Mouse (Mus musculus): ENCODE measurements around the gene Ndufs2. TPM values are rescaled to one million over a fixed set of nuclear protein-coding genes. Genes with fewer than 3 reads are reported as not detected.
A peak's percentile ranks its signal among the peaks of the same experiment; 100 is the strongest.

Ndufs2 gene
- polyA plus RNA-seq, 1 experiment from 2014 or later = 390 TPM

GRCm38 (mm10) chr1:171274171-171274570 lies 23.0 kb upstream of the Ndufs2 start:
- H3K27me3 ChIP-seq (ENCODE audit: insufficient read depth, poor library complexity, severe bottlenecking) = no peaks in the 10 kb centered on the region
- 91% methylated on average over 12 of the region's 12 CpGs for WGBS
- H3K9me3 ChIP-seq = no peaks in the 10 kb centered on the region
- peaks cover 25% of the 10 kb centered on the region for H3K4me1 ChIP-seq
- DNase-seq (ENCODE audit: low spot score) = no peak
- H3K36me3 ChIP-seq = peaks cover 74% of the 10 kb centered on the region
- no peak overlapping the region for H3K27ac ChIP-seq
- no peak overlapping the region for H3K4me3 ChIP-seq

GRCm38 (mm10) chr1:171272086-171272485 lies 20.9 kb upstream of the Ndufs2 start:
- H3K4me3 ChIP-seq = 0 out of 2 replicates have a peak overlapping the region, but pooled peaks have one; percentile 0
- H3K27ac ChIP-seq = peak overlapping the region; percentile 19; the same call in 1 of the 2 replicates
- peaks cover 54% of the 10 kb centered on the region for H3K36me3 ChIP-seq

DNA sequence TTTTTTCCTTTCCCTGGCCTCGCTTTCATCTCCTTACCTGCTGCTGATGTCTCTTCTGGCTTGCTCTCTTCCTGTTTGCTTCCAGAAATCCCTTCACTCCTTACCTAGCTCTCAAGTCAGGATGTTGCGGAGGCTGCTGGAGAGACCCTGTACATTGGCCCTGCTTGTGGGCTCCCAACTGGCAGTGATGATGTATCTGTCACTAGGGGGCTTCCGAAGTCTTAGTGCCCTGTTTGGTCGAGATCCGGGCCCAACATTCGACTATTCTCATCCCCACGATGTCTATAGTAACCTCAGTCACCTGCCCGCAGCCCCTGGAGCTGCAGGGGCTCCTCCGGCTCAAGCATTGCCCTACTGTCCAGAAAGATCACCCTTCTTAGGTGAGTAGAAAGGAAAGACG lies 20.4 kb upstream of the Ndufs2 start:
- H3K27me3 ChIP-seq (ENCODE audit: insufficient read depth, poor library complexity, severe bottlenecking) = no peaks in the 10 kb centered on the region
- H3K4me1 ChIP-seq = peaks cover 25% of the 10 kb centered on the region
- 64% methylated on average over 10 of the region's 10 CpGs for WGBS
- 0 out of 2 replicates have a peak overlapping the region, but pooled peaks have one; percentile 0 for H3K4me3 ChIP-seq
- no peak for DNase-seq (ENCODE audit: low spot score)
- H3K36me3 ChIP-seq = peaks cover 49% of the 10 kb centered on the region
- peak overlapping the region; percentile 19; the same call in 1 of the 2 replicates for H3K27ac ChIP-seq
- no peaks in the 10 kb centered on the region for H3K9me3 ChIP-seq

More at GRCm38 (mm10) chr1:171272086-171272485, 20.9 kb upstream of the Ndufs2 start:
- Histone ChIP-seq H3K9me3 (no peaks in the 10 kb centered on the region), H3K27me3 (ENCODE audit: insufficient read depth, poor library complexity, severe bottlenecking) (no peaks in the 10 kb centered on the region), H3K4me1 (peaks cover 25% of the 10 kb centered on the region)
- no peak for DNase-seq (ENCODE audit: low spot score)
- 86% methylated on average over 3 of the region's 3 CpGs for WGBS

DNA sequence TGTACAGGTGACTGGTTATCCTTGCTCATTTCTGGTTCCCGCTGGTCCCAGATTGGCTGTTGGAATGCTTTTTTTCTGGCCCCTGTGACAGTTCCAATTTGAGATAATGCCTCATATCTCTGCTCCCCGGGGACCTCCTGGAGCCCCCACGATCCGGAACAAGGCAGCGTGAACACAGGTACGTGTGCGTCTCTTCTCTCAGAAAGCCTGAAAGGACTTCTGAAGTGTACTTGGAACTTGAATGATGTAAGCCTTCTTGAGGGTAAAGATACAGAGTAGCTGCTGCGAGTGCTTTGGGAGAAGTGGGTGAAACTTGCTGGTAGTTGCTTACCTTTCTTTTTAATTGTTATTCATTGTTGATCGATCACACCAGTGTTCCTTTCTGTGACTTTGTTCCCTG lies 20.0 kb upstream of the Ndufs2 start:
- H3K4me1 ChIP-seq = peaks cover 22% of the 10 kb centered on the region
- peak overlapping the region; percentile 86 for H3K4me3 ChIP-seq
- H3K27me3 ChIP-seq (ENCODE audit: insufficient read depth, poor library complexity, severe bottlenecking) = no peaks in the 10 kb centered on the region
- H3K36me3 ChIP-seq = peaks cover 45% of the 10 kb centered on the region
- no peaks in the 10 kb centered on the region for H3K9me3 ChIP-seq
- WGBS = 37% methylated on average over 9 of the region's 9 CpGs
- DNase-seq (ENCODE audit: low spot score) = no peak
- H3K27ac ChIP-seq = peak overlapping the region; percentile 92

DNA sequence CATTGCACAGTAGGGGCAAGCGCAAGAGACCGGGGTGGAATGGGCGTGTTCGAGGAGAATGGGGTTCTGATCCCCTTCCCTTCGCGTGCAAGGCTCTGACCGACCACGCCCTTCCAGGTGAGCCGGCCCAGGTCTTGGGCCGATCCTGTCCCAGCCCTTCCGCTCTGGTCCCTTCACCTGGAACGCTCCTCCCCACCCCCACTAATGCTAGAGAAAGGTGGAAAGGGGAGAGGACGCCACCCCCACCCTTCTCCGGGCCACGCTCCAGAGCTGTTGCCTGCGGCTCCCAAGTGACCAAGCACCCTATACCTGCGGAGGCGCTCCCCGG lies 19.3 kb upstream of the Ndufs2 start:
- peaks cover 21% of the 10 kb centered on the region for H3K4me1 ChIP-seq
- DNase-seq (ENCODE audit: low spot score) = no peak
- H3K27me3 ChIP-seq (ENCODE audit: insufficient read depth, poor library complexity, severe bottlenecking) = no peaks in the 10 kb centered on the region
- no peaks in the 10 kb centered on the region for H3K9me3 ChIP-seq
- H3K4me3 ChIP-seq = peak overlapping the region; percentile 86
- WGBS = 0% methylated on average over 19 of the region's 19 CpGs
- H3K27ac ChIP-seq = peak overlapping the region; percentile 92
- peaks cover 38% of the 10 kb centered on the region for H3K36me3 ChIP-seq

DNA sequence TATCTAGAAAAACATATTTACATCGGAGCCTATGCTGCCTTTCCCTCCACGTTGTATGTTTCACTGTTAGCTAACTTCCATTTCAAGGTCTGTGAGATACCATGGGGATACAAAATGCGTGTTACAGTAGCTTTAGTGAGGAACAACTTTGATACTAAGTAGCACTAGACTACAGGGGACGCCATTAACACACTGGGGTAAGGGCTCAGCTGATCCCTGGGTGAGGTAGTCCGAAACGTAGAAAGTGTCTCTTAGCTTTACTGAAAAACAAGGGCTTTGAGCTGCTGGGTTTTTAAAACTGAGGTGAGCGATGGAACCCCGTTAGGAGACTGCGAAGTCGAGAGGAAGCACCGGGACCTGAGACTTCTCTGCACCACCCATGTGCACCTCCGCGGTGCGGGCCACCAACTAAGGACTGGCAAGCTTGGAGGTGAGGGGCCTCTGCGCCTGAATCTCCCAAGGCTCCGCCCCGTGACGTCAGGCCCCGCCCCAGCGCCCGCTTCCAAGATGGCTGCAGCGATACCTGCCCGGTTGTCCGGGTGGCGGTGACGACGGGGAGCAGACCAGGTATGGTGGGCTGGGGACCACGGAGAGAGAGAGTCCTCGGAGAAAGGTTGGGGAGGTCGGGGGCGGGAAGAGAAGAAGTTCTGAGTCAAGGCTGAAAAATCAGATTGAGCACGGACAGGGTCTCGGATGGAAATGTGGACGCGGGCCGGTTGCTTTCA lies 18.8 kb upstream of the Ndufs2 start, which contains the start of gene B4galt3:
Gene B4galt3 (plus strand): TSS at position 481 of the 725 bp plus-strand sequence.
- DNase-seq (ENCODE audit: low spot score) = peak; percentile 97
- Histone ChIP-seq H3K36me3 (peaks cover 33% of the 10 kb centered on the region), H3K27me3 (ENCODE audit: insufficient read depth, poor library complexity, severe bottlenecking) (no peaks in the 10 kb centered on the region), H3K9me3 (no peaks in the 10 kb centered on the region), H3K27ac (peak within 1 kb of the TSS; percentile 92), H3K4me1 (peaks cover 21% of the 10 kb centered on the region), H3K4me3 (peak within 1 kb of the TSS; percentile 86)
- 3% methylated on average over 36 of the region's 36 CpGs for WGBS

GRCm38 (mm10) chr1:171268341-171268740 lies 17.2 kb upstream of the Ndufs2 start:
- H3K27me3 ChIP-seq (ENCODE audit: insufficient read depth, poor library complexity, severe bottlenecking) = no peaks in the 10 kb centered on the region
- H3K4me1 ChIP-seq = peaks cover 27% of the 10 kb centered on the region
- H3K27ac ChIP-seq = no peak overlapping the region
- no peak overlapping the region for H3K4me3 ChIP-seq
- H3K36me3 ChIP-seq = peaks cover 16% of the 10 kb centered on the region
- H3K9me3 ChIP-seq = no peaks in the 10 kb centered on the region
- DNase-seq (ENCODE audit: low spot score) = no peak
- WGBS = 59% methylated on average over 1 of the region's 1 CpGs

DNA sequence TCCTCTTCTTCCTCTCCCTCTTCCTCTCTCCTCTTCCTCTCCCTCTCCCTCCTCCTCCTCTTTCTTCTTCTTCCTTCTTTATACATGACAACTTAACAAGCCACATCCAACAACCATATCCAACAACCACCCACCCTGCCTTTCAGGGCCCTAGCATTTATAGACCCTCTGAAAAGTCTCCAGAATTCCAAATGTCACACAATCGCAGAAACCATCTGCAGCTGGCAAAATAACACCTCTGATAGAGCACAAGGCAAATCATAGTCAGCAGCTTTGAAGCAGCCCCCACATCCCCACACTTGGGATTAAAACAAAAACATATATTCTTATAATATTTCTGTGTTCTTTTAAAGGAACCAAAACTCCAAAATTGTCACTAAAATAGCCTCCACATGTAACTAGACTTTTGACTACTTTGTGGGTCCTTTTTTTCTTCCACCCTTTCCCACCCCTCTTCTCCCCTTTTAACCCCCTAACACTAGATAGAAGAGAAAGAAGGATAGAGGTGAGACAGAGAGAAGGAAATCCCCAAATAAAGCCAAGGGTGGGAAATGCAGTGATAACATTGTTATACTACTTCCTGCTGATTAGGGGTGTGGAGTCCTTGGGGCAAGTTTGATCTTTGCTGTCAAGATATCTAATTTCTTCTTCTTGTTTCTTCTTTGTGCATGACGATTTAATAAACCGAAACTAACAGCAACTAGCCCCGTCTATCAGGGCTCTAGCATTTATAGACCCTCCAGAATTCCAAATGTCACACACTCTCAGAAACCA lies 15.0 kb upstream of the Ndufs2 start:
- Histone ChIP-seq H3K4me3 (no peak overlapping the region), H3K27me3 (ENCODE audit: insufficient read depth, poor library complexity, severe bottlenecking) (no peaks in the 10 kb centered on the region), H3K36me3 (no peaks in the 10 kb centered on the region), H3K27ac (no peak overlapping the region), H3K9me3 (no peaks in the 10 kb centered on the region), H3K4me1 (peaks cover 33% of the 10 kb centered on the region)
- no peak for DNase-seq (ENCODE audit: low spot score)
- WGBS = 58% methylated on average over 4 of the region's 4 CpGs

DNA sequence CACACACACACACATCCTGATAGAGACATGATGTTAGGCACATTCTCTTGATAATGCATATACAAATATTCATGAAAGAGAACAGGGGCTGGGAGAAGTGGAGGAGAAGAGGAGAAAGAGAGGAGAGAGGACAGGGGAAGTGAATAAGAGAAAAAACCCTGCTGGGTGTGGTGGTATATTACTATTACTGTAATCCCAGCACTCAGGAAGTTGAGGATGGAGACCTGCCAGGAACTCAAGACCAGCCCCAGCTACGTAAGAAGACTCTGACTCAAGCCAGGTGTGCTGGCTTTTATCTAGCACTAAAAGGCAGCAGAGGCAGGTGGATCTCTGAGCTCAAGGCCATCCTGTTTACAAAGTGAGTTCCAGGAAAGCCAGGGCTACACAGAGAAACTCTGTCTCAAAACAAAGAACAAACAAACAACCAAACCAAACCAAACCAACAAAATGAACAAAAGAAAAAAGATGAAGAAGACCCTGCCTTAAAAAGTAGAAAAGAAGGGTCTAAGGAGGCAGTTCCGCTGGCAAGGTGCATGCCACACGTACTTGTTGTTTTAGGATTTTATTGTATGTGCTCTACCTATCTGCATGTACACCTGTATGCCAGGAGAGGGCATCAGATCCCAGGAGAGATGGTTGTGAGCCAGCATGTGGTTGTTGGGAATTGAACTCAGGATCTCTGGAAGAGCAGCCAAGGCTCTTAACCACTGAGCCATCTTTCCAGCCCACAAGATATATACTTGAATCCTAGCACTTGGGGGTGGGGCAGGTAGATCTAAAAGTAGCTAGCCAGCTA lies 12.7 kb upstream of the Ndufs2 start:
- Histone ChIP-seq H3K4me3 (no peak overlapping the region), H3K27me3 (ENCODE audit: insufficient read depth, poor library complexity, severe bottlenecking) (no peaks in the 10 kb centered on the region), H3K27ac (peak overlapping the region; percentile 79), H3K9me3 (no peaks in the 10 kb centered on the region), H3K36me3 (no peaks in the 10 kb centered on the region), H3K4me1 (peaks cover 25% of the 10 kb centered on the region)
- no peak for DNase-seq (ENCODE audit: low spot score)
- WGBS = 77% methylated on average over 3 of the region's 3 CpGs

DNA sequence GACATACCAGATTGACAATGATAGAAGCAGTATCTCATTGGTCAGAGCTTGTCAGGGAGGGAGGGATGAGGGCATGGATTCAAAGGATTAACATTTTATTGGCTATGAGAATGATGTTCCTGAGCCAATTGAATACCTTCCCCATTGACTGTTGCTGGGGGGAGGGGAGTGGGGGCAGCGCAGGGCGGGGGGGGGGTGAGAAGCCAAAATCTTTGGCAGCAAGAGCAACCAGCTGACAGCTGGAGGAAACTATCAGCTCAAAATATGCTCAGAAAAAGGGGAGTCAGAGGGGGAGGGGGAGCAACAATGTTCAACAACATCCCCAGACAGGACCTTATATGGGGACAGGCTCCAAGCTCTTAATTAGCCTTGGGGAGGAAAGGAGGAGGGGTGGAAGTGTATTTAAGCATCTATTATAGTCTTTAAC lies 12.0 kb upstream of the Ndufs2 start:
- peak overlapping the region; percentile 49 for H3K4me3 ChIP-seq
- H3K27me3 ChIP-seq (ENCODE audit: insufficient read depth, poor library complexity, severe bottlenecking) = no peaks in the 10 kb centered on the region
- peak overlapping the region; percentile 79 for H3K27ac ChIP-seq
- H3K9me3 ChIP-seq = no peaks in the 10 kb centered on the region
- no peak for DNase-seq (ENCODE audit: low spot score)
- H3K36me3 ChIP-seq = no peaks in the 10 kb centered on the region
- H3K4me1 ChIP-seq = peaks cover 29% of the 10 kb centered on the region
- 0% methylated on average over 2 of the region's 2 CpGs for WGBS

GRCm38 (mm10) chr1:171262594-171263130 lies 11.5 kb upstream of the Ndufs2 start:
- Histone ChIP-seq H3K27me3 (ENCODE audit: insufficient read depth, poor library complexity, severe bottlenecking) (no peaks in the 10 kb centered on the region), H3K4me3 (peak overlapping the region; percentile 49), H3K9me3 (no peaks in the 10 kb centered on the region), H3K36me3 (no peaks in the 10 kb centered on the region), H3K27ac (peak overlapping the region; percentile 79), H3K4me1 (peaks cover 29% of the 10 kb centered on the region)
- WGBS = 4% methylated on average over 8 of the region's 8 CpGs
- DNase-seq (ENCODE audit: low spot score) = no peak

DNA sequence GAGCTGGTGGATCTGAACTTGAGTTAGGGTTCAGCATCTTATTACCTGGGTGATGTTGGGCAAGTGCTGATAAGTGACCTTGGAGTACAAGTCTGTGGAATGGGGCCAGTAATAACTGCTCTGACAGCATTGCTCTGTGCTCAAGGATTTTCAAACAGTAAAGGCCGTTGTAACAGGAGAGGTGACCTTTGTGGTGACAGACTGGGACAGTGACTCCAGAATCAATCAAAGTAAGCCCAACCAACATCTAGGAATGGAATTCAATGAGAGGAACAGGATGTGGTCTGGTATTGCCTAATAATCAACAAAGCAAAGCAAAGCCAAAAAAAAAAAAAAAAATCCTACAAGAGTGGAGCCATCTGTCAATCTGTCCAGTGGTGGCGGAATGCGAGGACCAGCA lies 9.1 kb upstream of the Ndufs2 start:
- H3K9me3 ChIP-seq = no peaks in the 10 kb centered on the region

More for the DNA sequence above, 9.1 kb upstream of the Ndufs2 start:
- WGBS = 71% methylated on average over 3 of the region's 3 CpGs
- no peak for DNase-seq (ENCODE audit: low spot score)
- H3K27ac ChIP-seq = no peak overlapping the region
- peaks cover 29% of the 10 kb centered on the region for H3K4me1 ChIP-seq
- no peaks in the 10 kb centered on the region for H3K36me3 ChIP-seq
- H3K4me3 ChIP-seq = no peak overlapping the region
- no peaks in the 10 kb centered on the region for H3K27me3 ChIP-seq (ENCODE audit: insufficient read depth, poor library complexity, severe bottlenecking)

Data from heart, embryonic 10.5 days (tissue).